Mouse (Mus musculus) thymus, postnatal 36 days (tissue): ENCODE measurements at regions not wholly inside any gene's neighbourhood (a gene's known extent, or its start where the extent isn't known, plus 50 kb on each side); places are given as distances from the start of the nearest gene placed in this dataset.
A peak's percentile ranks its signal among the peaks of the same experiment; 100 is the strongest.

Experiments used
- DNase-seq, 2 experiments: peaks; one replicate each; pipeline ENCODE4 v3.0.0; 2022; ENCODE audit warnings: mixed read lengths in 2 of 2

- DNase-seq, result no peak
These were observed 50.9 kb upstream of the Kap start for GRCm38 (mm10) chr6:133904501-133904900.

GRCm38 (mm10) chr6:133934667-133935066 is 81.1 kb upstream of the Kap start:
- DNase-seq, result no peak

GRCm38 (mm10) chr6:133935671-133936070 is 82.1 kb upstream of the Kap start:
- DNase-seq, result no peak

- DNase-seq, result no peak
These were observed 75.4 kb upstream of the Etv6 start for GRCm38 (mm10) chr6:133959902-133960634.

GRCm38 (mm10) chr6:133960713-133961112 is 74.8 kb upstream of the Etv6 start:
- peak; percentile 46 to 67 for DNase-seq

- no peak for DNase-seq
These were observed 72.9 kb upstream of the Etv6 start for GRCm38 (mm10) chr6:133962641-133963040.

GRCm38 (mm10) chr6:133963264-133963663 is 72.2 kb upstream of the Etv6 start:
- DNase-seq, result no peak

GRCm38 (mm10) chr6:133967286-133967685 is 68.2 kb upstream of the Etv6 start:
- no peak for DNase-seq

GRCm38 (mm10) chr6:133972054-133972705 is 63.3 kb upstream of the Etv6 start:
- DNase-seq, result no peak

GRCm38 (mm10) chr6:133973205-133973838 is 62.2 kb upstream of the Etv6 start:
- no peak for DNase-seq

- no peak for DNase-seq
These were observed 59.5 kb upstream of the Etv6 start for GRCm38 (mm10) chr6:133975951-133976350.

- no peak for DNase-seq
These were observed 58.6 kb upstream of the Etv6 start for GRCm38 (mm10) chr6:133976854-133977253.

- no peak for DNase-seq
These were observed 51.5 kb upstream of the Etv6 start for GRCm38 (mm10) chr6:133983804-133984514.

GRCm38 (mm10) chr6:133984666-133985355 is 50.7 kb upstream of the Etv6 start:
- DNase-seq, result no peak
